Mouse (Mus musculus) CD4-positive, CD25-positive, alpha-beta regulatory T cell, adult 2 months (primary cell): ENCODE results near the gene Rbm47.
"Not testable (repeated sequence)": the region's sequence is repeated elsewhere in the genome, so short reads cannot be mapped to it uniquely, and the experiment has no call there.

ENCODE experiments used
- DNase-seq: peaks from one replicate; pipeline ENCODE4 v3.0.0-alpha.2; 2012; ENCODE audit warnings: low read depth, low spot score

Rbm47 gene

DNA sequence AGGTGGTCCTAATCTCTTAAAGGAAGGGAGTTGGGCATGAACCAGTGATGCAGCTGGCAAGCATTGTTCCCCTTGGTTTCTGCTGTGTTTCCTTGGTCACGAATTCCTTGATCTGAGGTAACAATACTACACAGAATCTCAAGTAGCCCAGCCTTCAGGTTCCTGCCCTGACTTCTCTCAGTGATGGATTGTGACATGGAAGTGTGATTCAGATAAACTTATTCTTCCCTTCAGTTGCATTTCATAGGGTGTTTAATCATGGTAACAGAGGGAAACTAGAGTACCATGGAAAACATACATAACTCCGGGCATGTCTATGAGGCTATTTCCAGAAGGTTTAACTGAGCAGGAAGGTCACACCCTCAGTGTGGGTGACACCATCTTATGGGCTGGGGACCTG, at the start of gene Rbm47:
TSS of gene Rbm47 (minus strand) at position 101 of the 400 bp plus-strand sequence.
- DNase-seq: no peak

DNA sequence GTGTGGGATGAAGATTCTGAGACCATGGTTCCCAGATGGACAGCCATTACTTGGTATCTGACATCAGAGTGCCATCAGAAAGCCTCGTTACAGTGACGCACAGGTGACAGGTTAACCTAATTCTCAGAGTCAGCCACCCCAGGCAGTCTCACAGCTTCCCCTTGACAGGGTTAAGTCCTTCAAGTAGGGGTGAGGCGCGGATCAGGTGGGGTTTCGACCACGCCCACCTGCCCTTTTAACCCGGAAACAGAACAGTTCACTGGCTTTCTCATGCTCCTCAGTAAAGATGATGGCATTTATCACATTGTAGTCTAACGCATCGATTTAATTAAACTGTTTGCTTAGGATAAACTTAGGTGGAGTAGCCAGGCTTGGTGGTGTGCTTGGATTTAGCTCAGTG, 47.7 kb upstream of the Rbm47 start:
- DNase-seq: no peak

DNA sequence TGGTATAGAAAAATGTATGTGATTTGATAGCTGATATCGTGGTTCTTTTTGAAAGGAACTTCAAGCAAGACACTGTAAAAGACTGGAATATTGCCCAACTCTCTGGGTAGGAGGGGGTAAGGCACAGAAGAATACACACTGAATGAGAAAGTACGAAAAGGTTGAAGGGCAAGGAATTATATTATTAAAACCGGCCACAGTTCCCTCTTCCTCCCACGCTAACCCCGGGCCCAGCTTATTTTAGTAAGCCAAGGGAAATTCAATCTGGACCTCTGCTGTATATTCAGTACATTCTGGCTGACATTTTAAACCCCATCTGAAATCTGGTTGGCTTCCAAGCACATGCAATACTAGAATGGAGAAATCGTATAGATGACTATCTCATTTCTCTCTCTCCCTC, 46.8 kb upstream of the Rbm47 start:
- DNase-seq: no peak

DNA sequence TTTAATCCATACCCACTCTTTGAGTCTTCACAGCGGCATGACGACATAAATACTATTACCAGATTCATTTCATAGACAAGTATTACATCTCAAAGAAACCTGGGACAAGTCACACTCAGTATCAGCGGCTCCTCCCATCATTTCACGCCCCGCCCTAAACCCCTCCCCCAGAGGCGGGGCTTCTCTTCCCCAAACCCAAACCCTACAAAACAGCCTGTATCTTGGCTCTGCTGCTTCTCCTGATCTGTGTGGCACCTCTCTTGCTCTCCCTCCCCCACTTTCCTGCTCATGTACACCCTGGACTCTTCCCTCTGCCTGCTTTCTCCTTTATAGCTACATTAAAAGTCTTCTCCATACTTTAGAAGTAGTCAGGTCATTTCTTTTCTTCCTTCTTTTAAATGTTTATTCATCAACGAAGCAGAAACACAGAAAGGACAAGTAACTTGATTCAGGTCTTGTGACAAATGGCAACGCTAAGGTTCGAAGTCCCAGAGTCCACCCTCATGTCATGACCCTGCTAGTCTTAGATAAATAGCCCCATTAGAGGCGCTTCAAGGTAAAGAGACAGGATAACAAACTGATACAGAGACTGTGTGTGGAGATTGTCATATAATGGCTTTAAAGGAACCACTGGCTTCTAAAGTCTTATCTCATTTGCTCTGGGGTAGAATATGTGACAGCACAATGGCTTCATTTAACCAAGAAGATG, 42.8 kb upstream of the Rbm47 start:
- DNase-seq: no peak

DNA sequence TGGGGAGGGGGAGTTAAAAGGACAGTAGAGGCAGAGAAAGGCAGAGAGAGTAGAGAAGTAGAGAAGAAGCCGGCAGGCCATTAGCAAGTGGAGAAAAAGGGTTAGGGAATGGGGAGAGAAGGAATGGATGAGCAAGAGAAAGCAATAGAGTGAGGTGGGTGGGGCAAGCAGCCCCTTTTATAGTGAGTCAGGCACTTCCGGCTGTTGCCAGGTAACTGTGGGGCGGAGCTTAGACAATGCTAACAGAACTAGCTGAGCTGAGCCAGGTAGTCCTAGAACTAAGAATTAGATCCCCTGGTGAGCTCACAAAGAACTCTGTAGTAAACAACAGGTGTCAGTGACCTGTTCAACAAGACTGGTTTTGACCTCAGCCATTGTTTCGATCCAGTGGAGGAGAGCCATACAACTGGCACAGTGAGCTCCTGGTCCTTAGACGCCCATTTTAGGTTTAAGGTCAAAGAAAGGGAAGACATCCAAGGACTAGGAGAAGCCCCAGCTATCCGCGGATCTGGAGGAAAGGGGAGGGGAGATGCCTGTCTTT, 41.5 kb upstream of the Rbm47 start:
- DNase-seq: no peak

DNA sequence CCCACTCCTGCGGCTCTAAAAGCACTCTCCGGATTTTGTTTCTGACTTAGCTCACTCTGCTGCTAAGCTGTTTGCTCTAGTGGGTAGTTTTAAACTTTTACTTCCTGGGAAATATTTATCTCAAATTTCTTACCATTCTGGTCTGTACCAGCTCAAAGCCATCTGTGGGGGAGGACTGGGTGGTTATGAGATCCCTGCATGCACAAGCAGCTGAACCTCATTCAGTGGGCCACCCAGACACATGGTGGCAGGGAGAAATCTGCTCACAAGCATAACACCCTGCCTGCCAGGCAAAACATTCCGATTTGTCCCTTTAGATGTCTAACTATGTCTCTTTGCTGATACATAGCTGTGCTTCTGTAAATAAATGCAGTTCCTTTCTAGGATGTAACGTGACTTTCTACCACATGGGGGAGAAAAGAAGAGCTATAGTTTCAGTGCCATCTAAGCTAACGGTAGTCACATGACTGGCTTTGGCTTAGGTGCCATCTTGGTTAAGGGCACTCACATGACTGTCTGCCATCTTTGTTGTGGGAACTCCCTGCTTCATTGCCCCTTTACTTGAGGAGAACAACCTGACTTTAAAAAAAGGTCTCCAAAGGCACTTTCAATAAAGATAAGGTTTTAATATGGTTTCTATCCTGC, 36.7 kb upstream of the Rbm47 start:
- peak; percentile 31 for DNase-seq

DNA sequence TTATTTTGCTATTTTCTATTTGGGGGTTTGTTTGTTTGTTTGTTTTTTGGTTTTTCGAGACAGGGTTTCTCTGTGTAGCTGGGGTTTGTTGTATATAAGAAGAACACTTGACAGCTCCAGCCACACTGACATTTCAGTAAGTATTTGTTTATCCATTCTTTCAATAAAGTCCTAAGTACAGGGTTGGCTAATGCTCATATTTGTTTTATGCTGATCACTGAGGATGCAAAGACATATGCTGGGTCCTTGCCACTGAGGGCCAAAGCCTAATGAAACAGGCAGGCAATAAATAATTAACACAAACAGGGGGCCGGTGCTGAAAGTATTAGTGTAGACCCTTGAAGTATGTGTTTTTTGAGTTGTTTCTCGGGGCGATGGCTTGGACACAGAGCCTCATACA, 32.0 kb upstream of the Rbm47 start:
- DNase-seq: no peak

DNA sequence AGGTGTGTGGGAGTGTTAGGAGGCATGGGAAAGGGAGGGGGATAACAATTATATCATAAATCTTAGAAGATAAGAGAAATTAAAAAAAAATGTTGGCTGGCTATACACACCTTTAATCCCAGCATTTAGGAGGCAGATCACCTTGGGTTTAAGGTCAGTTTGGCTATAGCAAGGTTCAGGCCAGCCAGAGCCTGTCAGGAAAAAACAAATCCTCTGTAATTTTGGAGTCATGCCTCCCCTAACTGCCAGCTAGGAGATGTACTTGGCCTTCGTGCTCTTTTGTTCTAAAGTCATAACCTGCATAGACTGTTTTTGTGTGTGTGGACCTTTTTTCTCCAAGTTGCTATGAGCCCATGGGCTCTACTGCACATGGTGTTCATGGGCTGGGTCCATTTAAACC, 30.5 kb upstream of the Rbm47 start:
- DNase-seq: no peak

DNA sequence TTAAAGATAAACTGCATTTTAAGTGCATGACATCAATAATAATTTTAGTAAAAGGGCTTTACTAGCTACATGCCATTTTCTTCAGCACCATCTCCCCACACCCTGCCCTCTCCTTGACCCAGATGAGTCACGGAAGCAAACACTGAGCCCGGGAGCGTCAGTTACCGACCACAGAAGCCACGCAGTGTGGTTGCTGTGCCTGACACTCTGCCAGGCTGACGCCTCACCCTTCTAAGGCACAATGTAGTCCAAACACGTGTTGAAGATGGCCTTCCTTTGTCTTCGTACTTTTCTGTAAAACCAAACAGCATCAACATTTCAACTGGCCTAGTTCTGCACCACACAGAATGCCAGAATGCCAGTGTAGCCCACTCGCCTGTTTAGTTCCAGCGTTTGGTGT, 27.1 kb upstream of the Rbm47 start:
- peak; percentile 78 for DNase-seq

DNA sequence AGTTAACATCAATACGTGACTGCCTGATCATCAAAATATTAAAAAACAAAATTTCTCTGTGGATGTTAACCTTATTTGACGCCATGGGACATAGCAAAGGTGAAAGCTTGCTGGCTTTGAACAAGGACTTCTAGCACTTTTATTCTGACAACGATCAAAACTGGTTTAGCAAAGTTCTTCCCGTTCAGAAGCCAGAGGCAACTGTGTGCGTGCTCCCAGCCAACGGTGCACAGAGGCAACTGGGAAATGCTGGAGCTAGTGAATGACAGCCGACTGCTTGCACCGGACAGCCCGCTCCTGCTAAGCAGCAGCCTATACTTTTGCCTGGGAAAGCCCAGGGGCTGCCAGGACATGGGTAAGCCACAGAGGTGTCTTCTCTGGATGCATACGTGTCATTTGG, 22.4 kb upstream of the Rbm47 start:
- no peak for DNase-seq

DNA sequence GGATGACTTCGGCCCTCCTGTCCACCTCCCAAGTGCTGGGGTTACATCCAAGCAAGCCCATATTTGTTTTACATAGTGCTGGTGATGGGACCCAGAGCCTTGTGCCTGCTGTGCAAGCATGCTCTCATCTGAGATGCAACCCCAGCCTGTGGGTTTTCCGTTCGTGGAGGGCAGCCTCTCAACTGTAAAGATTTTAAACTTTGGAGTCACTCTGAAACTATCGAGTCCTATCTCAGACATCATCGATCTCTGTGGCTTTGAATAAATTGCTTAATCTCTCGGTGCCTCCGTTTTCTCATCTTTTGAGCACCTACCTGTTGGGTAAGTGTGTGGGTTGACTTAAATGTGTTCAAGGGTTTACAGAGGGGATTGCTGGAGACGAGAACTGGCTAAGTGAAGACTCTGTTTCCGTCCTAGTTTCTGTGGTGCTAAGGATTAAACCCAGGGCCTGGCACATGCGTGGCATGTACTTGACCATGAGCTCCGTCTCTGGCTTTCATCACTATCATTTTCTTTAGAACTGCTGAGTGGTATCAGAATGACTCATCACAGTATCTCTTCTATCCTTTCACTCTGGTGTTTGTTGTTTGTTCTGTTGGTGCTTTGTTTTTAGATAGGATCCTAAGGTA, 20.4 kb upstream of the Rbm47 start:
- peak; percentile 51 for DNase-seq

DNA sequence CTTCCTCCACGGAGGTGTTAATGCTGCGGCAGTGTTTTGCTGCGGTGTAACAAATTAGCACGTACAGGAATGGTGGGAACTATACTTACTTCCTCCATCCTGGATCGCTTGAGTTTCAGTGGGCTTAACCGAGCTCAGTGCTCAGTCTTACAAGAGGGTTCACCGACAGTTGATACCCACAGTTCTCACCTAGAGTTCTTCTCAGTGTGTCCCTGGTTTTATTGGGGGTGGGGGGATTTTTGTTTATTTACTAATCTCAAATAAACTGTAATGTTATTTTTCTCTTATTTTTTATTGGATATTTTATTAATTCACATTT, 18.2 kb upstream of the Rbm47 start:
- no peak for DNase-seq

DNA sequence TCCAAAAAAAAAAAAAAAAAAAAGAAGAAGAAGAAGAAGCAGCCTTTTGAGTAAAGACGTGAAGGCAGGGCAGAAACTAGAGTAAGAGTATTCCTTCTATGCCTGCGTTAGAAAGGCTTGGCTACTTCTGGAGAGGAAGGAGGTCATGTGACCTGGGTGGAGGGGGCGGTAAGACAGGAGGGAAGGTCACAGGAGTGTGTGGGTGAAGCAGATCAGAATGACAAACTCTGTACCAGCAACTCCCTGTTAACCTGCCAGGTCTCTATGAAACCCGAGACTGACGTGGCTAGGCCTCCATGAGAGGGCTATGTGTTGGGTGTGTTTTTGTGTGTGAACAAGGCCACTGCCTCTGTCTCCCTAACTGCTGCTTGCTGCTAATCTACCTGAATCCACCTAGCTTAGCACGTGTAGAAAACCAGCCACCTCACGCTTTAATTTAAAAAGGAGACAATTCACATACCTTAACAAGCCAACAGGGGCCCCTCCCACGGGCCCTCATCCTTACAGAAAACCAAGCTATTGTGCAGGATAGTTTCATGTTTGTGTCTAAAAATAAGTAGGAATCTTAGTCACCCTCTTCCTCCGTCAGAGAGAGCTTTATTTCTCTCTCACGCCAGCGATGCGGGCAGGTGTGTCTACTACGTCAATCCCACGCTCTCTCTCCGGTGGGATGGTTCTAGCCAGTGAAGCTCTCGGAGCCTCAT, 17.7 kb upstream of the Rbm47 start:
- peak; percentile 35 for DNase-seq

DNA sequence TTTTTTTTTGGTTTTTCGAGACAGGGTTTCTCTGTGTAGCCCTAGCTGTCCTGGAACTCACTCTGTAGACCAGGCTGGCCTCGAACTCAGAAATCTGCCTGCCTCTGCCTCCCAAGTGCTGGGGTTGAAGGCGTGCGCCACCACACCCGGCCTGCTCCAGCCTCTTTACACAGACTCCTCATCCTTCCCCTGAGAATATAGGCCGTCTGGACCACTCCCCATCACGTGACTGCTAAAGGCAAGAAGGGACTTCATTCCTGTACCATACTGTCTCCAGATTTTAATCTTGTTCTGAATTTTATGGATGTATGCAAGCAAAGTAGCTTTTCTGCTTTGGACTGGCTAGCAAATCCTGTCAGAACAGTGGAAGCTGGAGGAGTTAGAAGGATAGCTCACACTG, 15.7 kb upstream of the Rbm47 start:
- DNase-seq: not testable (repeated sequence)

DNA sequence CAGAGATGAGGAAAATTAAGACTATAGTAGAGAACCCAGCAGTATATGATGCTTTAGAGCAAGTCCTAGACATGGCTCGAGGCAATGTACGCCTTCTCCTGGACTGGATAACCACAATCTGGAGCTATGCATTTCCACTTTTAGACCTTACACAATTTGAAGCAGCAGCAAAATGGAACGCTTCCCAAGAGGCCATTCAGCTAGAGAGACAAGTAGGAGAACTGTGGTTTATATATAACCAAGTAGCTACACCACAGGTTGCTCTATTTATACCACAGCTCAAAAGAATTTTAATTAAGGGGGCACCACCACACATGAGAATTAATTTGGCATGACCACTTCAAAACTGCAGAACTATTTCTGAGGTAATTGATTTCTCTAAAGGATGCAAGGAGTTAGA, 9.2 kb upstream of the Rbm47 start:
- no peak for DNase-seq

DNA sequence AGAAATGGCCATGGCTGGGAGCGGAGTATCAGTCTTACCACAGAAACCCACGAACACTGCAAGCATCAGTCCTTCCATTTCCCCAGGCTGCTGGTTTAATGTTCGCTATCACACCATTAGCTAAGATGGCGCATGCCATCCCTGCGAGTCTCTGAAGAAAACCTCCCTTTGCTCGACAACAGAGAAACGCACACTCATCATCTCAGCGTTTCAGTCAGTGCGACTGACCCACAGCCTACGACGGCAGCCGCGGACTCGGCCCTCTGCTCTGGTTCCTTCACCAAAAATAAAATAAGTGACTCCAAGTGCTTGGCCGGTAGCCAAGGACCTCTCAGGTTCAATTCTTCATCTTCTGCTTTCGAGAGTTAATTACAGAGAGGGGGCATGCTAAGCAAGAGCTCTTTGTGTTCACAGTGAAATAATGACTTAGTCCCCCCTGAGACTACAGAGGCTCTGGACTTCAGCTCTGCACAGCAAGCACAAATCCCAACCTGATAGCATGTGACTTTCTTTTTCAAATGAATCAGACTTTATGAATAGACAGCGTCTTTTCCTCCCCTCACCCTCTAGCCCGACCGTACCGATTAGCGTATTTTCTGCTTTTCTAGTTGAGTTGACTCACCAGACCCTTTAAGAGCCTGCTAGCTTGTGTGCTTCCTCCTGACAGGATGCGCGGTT, 1.4 kb upstream of the Rbm47 start:
- DNase-seq: no peak

DNA sequence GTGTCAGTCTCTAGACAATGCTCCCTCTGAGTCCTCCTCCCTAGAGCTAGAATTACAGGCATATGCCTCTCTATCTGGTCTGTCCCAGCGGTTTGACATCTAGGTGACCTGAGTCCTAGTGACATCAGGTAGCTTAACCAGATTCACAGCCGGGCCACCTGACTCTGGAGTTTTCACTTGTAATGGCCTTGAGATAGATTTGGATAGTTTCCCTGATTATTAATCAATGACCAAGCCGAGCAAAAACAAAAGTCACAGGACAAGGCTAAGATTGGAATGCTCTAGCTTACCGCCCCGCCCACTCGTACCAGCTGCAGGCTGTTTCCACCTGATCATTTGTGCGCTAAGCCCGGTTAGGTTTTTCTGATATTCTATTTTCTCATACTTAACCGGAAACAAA, 2.3 kb downstream of the Rbm47 start:
- DNase-seq: peak; percentile 20

DNA sequence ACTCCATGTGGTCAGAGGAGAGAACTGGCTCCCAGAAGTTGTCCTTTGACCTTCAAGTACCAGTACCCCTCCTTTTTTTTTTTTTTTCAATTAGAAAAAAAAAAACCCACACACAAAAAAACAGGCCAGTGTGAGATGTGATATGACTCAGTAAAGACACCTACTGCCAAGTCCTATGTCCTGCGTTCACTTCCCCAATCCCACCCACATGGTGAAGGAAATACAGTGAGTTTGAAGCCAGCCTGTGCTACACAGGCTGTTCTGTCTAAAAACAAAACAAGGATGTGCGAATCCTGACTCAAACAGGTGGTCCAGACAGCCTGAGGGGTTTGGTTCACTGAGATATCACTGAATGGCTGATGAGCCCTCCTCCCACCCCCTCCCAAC, 3.8 kb downstream of the Rbm47 start:
- no peak for DNase-seq

DNA sequence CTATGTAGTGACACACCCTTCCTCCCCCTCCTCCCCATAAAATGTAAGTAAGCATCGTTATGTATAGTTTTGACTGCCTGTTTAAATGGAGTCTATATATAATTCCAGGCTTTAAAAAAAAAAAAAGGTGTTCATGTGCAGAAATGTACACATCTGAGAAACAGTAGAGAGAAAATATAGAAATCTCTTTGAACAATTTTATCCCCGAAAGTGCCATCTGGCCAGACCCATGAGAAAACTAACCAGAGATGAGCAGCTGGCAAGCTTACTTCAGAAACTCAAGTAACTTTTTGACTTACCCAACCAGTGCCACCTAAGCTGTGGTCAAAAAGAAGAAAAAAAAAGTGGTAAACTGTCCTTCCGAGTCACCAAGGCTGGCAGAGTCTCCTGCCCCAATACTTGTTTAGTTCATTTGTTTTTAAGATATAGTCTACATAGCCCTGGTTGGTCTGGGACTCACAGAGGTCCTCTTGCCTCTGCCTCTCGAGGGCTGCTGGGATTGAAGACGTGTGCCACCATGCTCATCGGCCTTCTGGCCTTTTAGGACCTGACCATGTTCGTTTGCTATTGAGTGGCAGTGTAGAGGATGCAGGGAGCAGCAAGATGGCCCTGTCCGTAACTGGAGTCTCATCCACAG, 4.3 kb downstream of the Rbm47 start:
- DNase-seq: no peak

DNA sequence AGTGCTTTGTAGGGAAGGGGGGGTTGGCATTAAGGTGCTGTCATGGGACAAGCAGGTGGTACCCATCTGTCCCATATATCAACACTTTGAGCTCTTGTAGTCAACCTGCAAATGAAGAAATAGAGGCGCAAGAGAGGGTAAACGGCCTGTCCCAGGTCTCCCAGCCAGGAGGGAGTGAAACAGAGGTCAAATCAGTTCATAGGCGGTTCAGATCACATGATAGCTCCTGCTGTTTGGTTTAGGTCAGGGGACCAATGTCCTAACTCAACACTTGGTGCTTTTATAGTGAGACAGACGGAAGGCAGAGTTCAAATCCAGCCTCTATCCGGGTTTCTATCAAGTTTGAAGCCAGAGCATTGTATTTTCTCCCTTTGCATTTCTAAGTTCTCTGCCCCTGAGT, 6.0 kb downstream of the Rbm47 start:
- DNase-seq: no peak

DNA sequence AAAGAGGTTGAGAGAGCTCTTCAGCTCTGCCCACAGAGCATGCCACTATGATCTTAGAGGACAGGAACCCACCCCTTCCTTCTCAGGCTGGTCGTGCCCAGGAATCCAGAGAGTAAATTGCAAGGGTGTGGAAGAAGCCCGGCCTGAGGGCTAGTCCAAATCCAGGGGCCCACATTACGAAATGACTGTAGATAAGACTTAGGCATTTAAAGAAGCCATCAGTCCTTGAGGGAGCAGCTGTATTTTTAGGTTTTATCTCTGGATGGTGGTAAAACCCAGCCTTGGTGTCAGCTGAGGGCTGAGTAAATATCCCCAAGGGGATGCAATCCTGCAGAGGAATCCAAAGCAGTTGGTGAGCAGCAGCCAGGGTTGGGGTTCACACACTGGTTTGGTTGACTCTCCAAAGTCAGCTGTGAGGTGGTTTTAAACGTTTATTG, 6.7 kb downstream of the Rbm47 start:
- DNase-seq: no peak
